Mouse (Mus musculus) left cerebral cortex, adult 11 months (tissue): ENCODE results near the gene Cmc1.

Experiments used
- DNase-seq: peaks from one replicate; pipeline ENCODE4 v3.0.0; 2022; ENCODE audit warnings: low spot score

Gene Cmc1

GRCm38 (mm10) chr9:118110360-118110710 lies 39.6 kb downstream of the Cmc1 start:
- no peak for DNase-seq

GRCm38 (mm10) chr9:118109697-118110359 lies 40.1 kb downstream of the Cmc1 start:
- no peak for DNase-seq

GRCm38 (mm10) chr9:118108527-118109011 lies 41.4 kb downstream of the Cmc1 start:
- DNase-seq: no peak

GRCm38 (mm10) chr9:118101802-118102201 lies 48.2 kb downstream of the Cmc1 start:
- DNase-seq: no peak

GRCm38 (mm10) chr9:118100484-118100883 lies 49.5 kb downstream of the Cmc1 start:
- DNase-seq: no peak

- peak; percentile 8 for DNase-seq
These were observed 50.6 kb downstream of the Cmc1 start for GRCm38 (mm10) chr9:118099395-118099794.

GRCm38 (mm10) chr9:118083834-118084233 lies 66.1 kb downstream of the Cmc1 start:
- no peak for DNase-seq

GRCm38 (mm10) chr9:118082575-118083431 lies 67.2 kb downstream of the Cmc1 start:
- no peak for DNase-seq

- DNase-seq: no peak
These were observed 76.6 kb downstream of the Cmc1 start for GRCm38 (mm10) chr9:118073358-118073757.

GRCm38 (mm10) chr9:118072101-118072500 lies 77.9 kb downstream of the Cmc1 start:
- no peak for DNase-seq

- no peak for DNase-seq
These were observed 78.6 kb downstream of the Cmc1 start for GRCm38 (mm10) chr9:118071337-118071736.

- DNase-seq: no peak
These were observed 79.5 kb downstream of the Cmc1 start for GRCm38 (mm10) chr9:118070442-118070841.

- DNase-seq: no peak
These were observed 90.9 kb downstream of the Cmc1 start for GRCm38 (mm10) chr9:118059101-118059500.

- DNase-seq: no peak
These were observed 96.7 kb downstream of the Cmc1 start for GRCm38 (mm10) chr9:118053286-118053685.

- no peak for DNase-seq
These were observed 104.9 kb downstream of the Cmc1 start for GRCm38 (mm10) chr9:118045011-118045533.

GRCm38 (mm10) chr9:118043581-118043980 lies 106.4 kb downstream of the Cmc1 start:
- DNase-seq: no peak

GRCm38 (mm10) chr9:118042738-118043137 lies 107.2 kb downstream of the Cmc1 start:
- DNase-seq: no peak

- no peak for DNase-seq
These were observed 108.3 kb downstream of the Cmc1 start for GRCm38 (mm10) chr9:118041646-118042045.

GRCm38 (mm10) chr9:118041022-118041400 lies 109.0 kb downstream of the Cmc1 start:
- no peak for DNase-seq

- peak; percentile 99 for DNase-seq
These were observed 109.6 kb downstream of the Cmc1 start, which contains the start of gene Azi2 for GRCm38 (mm10) chr9:118040218-118041021. TSS of gene Azi2 (plus strand) at chr9:118040499.

GRCm38 (mm10) chr9:118034990-118035389 lies 115.0 kb downstream of the Cmc1 start:
- DNase-seq: no peak

- no peak for DNase-seq
These were observed 118.3 kb downstream of the Cmc1 start for GRCm38 (mm10) chr9:118031694-118032093.
